In genomic region chr19:51074762-51075161, GRCm38 (mm10) we compare ENCODE assay signal across 28 mouse cellular contexts.
DNase-seq lines count a peak whose midpoint lies in the region; ATAC-seq and TF ChIP-seq lines count a peak whose summit lies in the region.
"Had no signal": no experiment of that assay in that cellular context is flagged by ENCODE, and none has a peak within 500 bp of the region (broad histone marks: within the 10 kb centered on the region; RNA-seq: fewer than 3 reads in every experiment).

No protein-coding gene starts in this region.

- no peak for TF ChIP-seq POLR2A in brain, embryonic 14.5 days (IDR thresholded peaks at IDR 0.05; ENCODE audit: borderline replicate concordance, extremely low read depth, insufficient read depth, insufficient read length, poor library complexity, severe bottlenecking)

- DNase-seq in cerebellum, postnatal 36 days, result peak; percentile 6 to 10
- no peak for DNase-seq in cerebellum, adult 9-11 months
- DNase-seq in hindbrain, postnatal 0 days (ENCODE audit: low spot score), result peak; percentile 60
- DNase-seq in hindbrain, embryonic 11.5 days (ENCODE audit: low spot score), result no peak
- DNase-seq in lung, postnatal 36 days, result no peak
- DNase-seq in brain, embryonic 14.5 days (ENCODE audit: low read depth), result peak; percentile 79
- DNase-seq: adrenal gland, postnatal 25 days; gastrocnemius, adult 2 months; gastrocnemius, postnatal 36 days; heart, adult 18-20 months; heart, postnatal 36 days; kidney, adult 9 months; kidney, postnatal 10 days; layer of hippocampus, adult 9-11 months; liver, embryonic 13.5 days; lung, adult 18-20 months; thymus, adult 2 months; thymus, postnatal 36 days had no signal

- no peaks in the 10 kb centered on the region for H3K9me3 ChIP-seq in hindbrain, postnatal 0 days (ENCODE audit: low read length)
- no peaks in the 10 kb centered on the region for H3K9me3 ChIP-seq in hindbrain, embryonic 11.5 days (ENCODE audit: control insufficient read depth, low read length)
- no peaks in the 10 kb centered on the region for H3K9me3 ChIP-seq in lung, embryonic 16.5 days (ENCODE audit: control insufficient read depth, low read length)
- H3K9me3 ChIP-seq: hindbrain, embryonic 13.5 days; limb, embryonic 15.5 days; liver, embryonic 13.5 days; midbrain, embryonic 10.5 days; neural tube, embryonic 12.5 days had no signal

- ATAC-seq in hindbrain, postnatal 0 days, result no peak
- ATAC-seq in hindbrain, embryonic 11.5 days (ENCODE audit: low FRiP score), result no peak
- ATAC-seq in lung, embryonic 16.5 days (ENCODE audit: low read depth), result peak; percentile 59; the same call in 1 of the 2 replicates
- ATAC-seq: CD4-positive, CD25-positive, alpha-beta regulatory T cell, adult 4 months; intestine, postnatal 0 days; midbrain, embryonic 16.5 days had no signal

- no peak overlapping the region for H3K4me3 ChIP-seq in hindbrain, postnatal 0 days (ENCODE audit: low read length)
- no peak overlapping the region for H3K4me3 ChIP-seq in hindbrain, embryonic 11.5 days (ENCODE audit: low read depth, low read length)
- no peak overlapping the region for H3K4me3 ChIP-seq in lung, embryonic 16.5 days (ENCODE audit: low read length)
- H3K4me3 ChIP-seq: gastrocnemius, adult 2 months; hindbrain, embryonic 13.5 days; limb, embryonic 15.5 days; liver, embryonic 13.5 days; midbrain, embryonic 10.5 days; myocyte; neural tube, embryonic 12.5 days had no signal

- H3K36me3 ChIP-seq in hindbrain, postnatal 0 days (ENCODE audit: insufficient read depth, low read length), result no peaks in the 10 kb centered on the region
- H3K36me3 ChIP-seq in hindbrain, embryonic 11.5 days (ENCODE audit: control insufficient read depth, insufficient read depth, low read length), result no peaks in the 10 kb centered on the region
- H3K36me3 ChIP-seq in lung, embryonic 16.5 days (ENCODE audit: control insufficient read depth, insufficient read depth, low read length), result no peaks in the 10 kb centered on the region
- H3K36me3 ChIP-seq: hindbrain, embryonic 13.5 days; limb, embryonic 15.5 days; liver, embryonic 13.5 days; midbrain, embryonic 10.5 days; neural tube, embryonic 12.5 days had no signal

- H3K9ac ChIP-seq in hindbrain, postnatal 0 days (replicated peaks; ENCODE audit: low read length), result no peak overlapping the region
- no peak overlapping the region for H3K9ac ChIP-seq in hindbrain, embryonic 11.5 days (ENCODE audit: low read depth, low read length)
- H3K9ac ChIP-seq in lung, embryonic 16.5 days (ENCODE audit: low read length), result no peak overlapping the region
- H3K9ac ChIP-seq: hindbrain, embryonic 13.5 days; limb, embryonic 15.5 days; liver, embryonic 13.5 days; neural tube, embryonic 12.5 days had no signal

- H3K27ac ChIP-seq in hindbrain, postnatal 0 days, result no peak overlapping the region
- H3K27ac ChIP-seq in hindbrain, embryonic 11.5 days (ENCODE audit: low read depth, low read length), result no peak overlapping the region
- no peak overlapping the region for H3K27ac ChIP-seq in lung, embryonic 16.5 days (ENCODE audit: low read length)
- H3K27ac ChIP-seq: gastrocnemius, adult 2 months; hindbrain, embryonic 13.5 days; limb, embryonic 15.5 days; liver, embryonic 13.5 days; midbrain, embryonic 10.5 days; neural tube, embryonic 12.5 days had no signal

- H3K4me2 ChIP-seq in hindbrain, postnatal 0 days (ENCODE audit: low read depth, low read length), result no peak overlapping the region
- H3K4me2 ChIP-seq in hindbrain, embryonic 11.5 days (replicated peaks; ENCODE audit: low read depth, low read length), result no peak overlapping the region
- H3K4me2 ChIP-seq in lung, embryonic 16.5 days (ENCODE audit: low read depth, low read length), result no peak overlapping the region
- H3K4me2 ChIP-seq: heart, embryonic 11.5 days; hindbrain, embryonic 13.5 days; limb, embryonic 15.5 days; liver, embryonic 13.5 days; neural tube, embryonic 12.5 days had no signal

- H3K4me1 ChIP-seq in hindbrain, postnatal 0 days (ENCODE audit: insufficient read depth, low read length), result no peaks in the 10 kb centered on the region
- H3K4me1 ChIP-seq in hindbrain, embryonic 11.5 days (replicated peaks; ENCODE audit: control insufficient read depth, insufficient read depth, low read length), result no peaks in the 10 kb centered on the region
- no peaks in the 10 kb centered on the region for H3K4me1 ChIP-seq in lung, embryonic 16.5 days (replicated peaks; ENCODE audit: control insufficient read depth, insufficient read depth, low read length)
- H3K4me1 ChIP-seq: hindbrain, embryonic 13.5 days; limb, embryonic 15.5 days; liver, embryonic 13.5 days; midbrain, embryonic 10.5 days; neural tube, embryonic 12.5 days had no signal

- no peak for TF ChIP-seq CTCF in hindbrain, postnatal 0 days (IDR thresholded peaks at IDR 0.05; ENCODE audit: low read depth)
- no peak for TF ChIP-seq CTCF in brain, embryonic 14.5 days (IDR thresholded peaks at IDR 0.05; ENCODE audit: borderline replicate concordance, extremely low read depth, insufficient read depth, insufficient read length)

- H3K27me3 ChIP-seq in hindbrain, postnatal 0 days (ENCODE audit: insufficient read depth, low read length), result no peaks in the 10 kb centered on the region
- H3K27me3 ChIP-seq in hindbrain, embryonic 11.5 days (ENCODE audit: control insufficient read depth, insufficient read depth, low read length), result no peaks in the 10 kb centered on the region
- no peaks in the 10 kb centered on the region for H3K27me3 ChIP-seq in lung, embryonic 16.5 days (ENCODE audit: control insufficient read depth, insufficient read depth, low read depth, low read length)
- H3K27me3 ChIP-seq: hindbrain, embryonic 13.5 days; limb, embryonic 15.5 days; liver, embryonic 13.5 days; neural tube, embryonic 12.5 days had no signal

- WGBS in hindbrain, postnatal 0 days, result 55% methylated on average over 4 of the region's 4 CpGs
- WGBS in hindbrain, embryonic 11.5 days, result 88% methylated on average over 4 of the region's 4 CpGs
- 36% methylated on average over 4 of the region's 4 CpGs for WGBS in lung, embryonic 16.5 days

Comparison
In these comparisons a context has a peak if more than half of its experiments do, and no peak if none do; other contexts are left out.
1. DNase-seq: peak in cerebellum, postnatal 36 days (2 of 2), hindbrain, postnatal 0 days (single experiment) and brain, embryonic 14.5 days (single experiment); none in cerebellum, adult 9-11 months (single experiment), hindbrain, embryonic 11.5 days (single experiment) and lung, postnatal 36 days (single experiment).